Mouse (Mus musculus) CD4-positive helper T cell, adult 2 months (primary cell): ENCODE measurements at regions not wholly inside any gene's neighbourhood (a gene's known extent, or its start where the extent isn't known, plus 50 kb on each side); places are given as distances from the start of the nearest gene placed in this dataset.

ENCODE experiments used
- DNase-seq: peaks from one replicate; pipeline ENCODE4 v3.0.0-alpha.2; 2012; ENCODE audit warnings: low read depth, missing footprints, low spot score

- DNase-seq = no peak
Measured at GRCm38 (mm10) chr13:43724161-43724560, 60.4 kb upstream of the Cd83 start.

GRCm38 (mm10) chr13:43725698-43726097 is 58.9 kb upstream of the Cd83 start:
- peak; percentile 52 for DNase-seq

- no peak for DNase-seq
Measured at GRCm38 (mm10) chr13:43726895-43727341, 57.7 kb upstream of the Cd83 start.

- DNase-seq = no peak
Measured at GRCm38 (mm10) chr13:43729617-43730016, 55.0 kb upstream of the Cd83 start.

GRCm38 (mm10) chr13:43733061-43733460 is 51.5 kb upstream of the Cd83 start:
- DNase-seq = no peak

- no peak for DNase-seq
Measured at GRCm38 (mm10) chr13:43734641-43735040, 49.9 kb upstream of the Cd83 start.
